Mouse (Mus musculus): ENCODE results near the gene Mtmr4.

GRCm38 (mm10) chr11:87602234-87602633, 10.3 kb downstream of the Mtmr4 start:
- TF ChIP-seq CTCF (conservative IDR thresholded peaks at IDR 0.05; ENCODE audit: low read length), result no peak
- no peak for TF ChIP-seq POU5F1 (IDR thresholded peaks at IDR 0.05; ENCODE audit: borderline replicate concordance, low read length)

Measured in E14TG2a.4 (cell line).